Mouse (Mus musculus) liver, adult 2 months (tissue): ENCODE results near the gene Brsk2.

ENCODE experiments used
- CTCF ChIP-seq: fragments of 200-500 bp; IDR thresholded peaks from 2 replicates; pipeline ENCODE4 v1.5.1; 2011; ENCODE audit warnings: low read depth, low read length, control low read depth
- POLR2A ChIP-seq: fragments of 200-500 bp; IDR thresholded peaks from 2 replicates; pipeline ENCODE4 v1.6.1; 2011; ENCODE audit warnings: low read length, control low read depth; ENCODE audit not compliant: insufficient read depth; ENCODE audit errors: extremely low read depth

- TF ChIP-seq POLR2A (no peak), CTCF (no peak)
These were observed 84.6 kb downstream of the Brsk2 start for GRCm38 (mm10) chr7:142034198-142034597.
